Mouse (Mus musculus): Measurements from ENCODE around the gene Bax.

Bax gene

DNA sequence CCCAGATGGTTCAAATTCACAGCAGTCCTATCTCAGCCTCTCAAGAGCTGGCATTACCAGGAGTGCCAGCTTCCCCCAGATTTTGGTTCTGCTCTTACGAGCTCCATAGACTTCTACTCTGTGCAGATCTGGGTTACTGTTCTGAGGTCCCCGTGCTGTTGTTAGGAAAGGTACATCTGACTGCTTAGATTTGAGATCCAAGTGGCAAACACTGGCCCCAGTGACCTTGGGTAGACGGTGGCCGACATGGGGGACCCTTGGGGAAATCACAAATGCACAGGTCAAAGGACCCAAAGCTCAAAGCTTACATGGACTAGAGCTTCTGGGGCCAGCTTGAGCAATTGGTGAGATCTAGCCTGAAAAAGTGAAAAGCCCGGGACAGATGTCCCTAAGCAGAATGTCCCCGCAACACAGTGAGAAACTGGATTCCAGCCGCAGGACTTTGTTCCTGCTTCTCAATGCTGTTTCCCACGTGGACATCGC, 9.9 kb downstream of the Bax start:
- in situ Hi-C loops (cut with MboI) = no loop called here

DNA sequence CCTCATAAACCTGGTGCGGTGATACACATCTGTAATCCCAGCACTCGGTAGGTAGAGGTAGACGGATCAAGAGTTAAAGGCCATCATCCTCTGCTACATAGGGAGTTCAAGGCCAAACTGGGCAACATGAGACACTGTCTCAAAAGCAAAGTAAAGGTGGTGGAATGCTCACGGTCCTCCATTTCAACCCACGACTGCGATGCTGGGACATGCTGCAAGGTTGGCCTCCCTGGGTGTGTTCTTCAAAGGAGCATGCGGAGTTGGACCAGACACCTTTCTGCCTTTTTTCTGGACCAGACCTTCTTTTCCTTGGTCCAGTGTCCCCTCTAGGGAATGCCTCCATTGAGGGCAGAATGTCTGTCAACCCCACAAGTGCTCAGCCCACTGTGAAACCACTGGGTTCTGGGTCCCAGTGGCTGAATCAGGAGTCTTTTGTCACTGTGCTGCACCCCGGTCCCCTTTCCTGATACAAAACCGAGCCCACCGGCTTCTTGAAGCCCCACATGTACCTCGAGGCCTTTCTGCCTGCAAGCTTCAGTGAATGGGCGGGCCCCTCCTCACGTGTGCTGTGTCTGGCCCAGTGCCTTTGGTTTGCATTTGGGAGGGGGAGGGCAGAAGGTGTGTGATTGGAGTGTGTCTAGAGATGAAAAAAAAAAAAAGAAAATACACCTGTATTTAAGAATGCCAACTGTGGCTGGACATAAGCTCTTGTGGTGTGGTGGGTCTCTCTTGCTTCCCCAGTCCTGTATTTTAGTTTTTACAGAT, 10.6 kb downstream of the Bax start:
- in situ Hi-C loops (cut with MboI) = no loop called here

DNA sequence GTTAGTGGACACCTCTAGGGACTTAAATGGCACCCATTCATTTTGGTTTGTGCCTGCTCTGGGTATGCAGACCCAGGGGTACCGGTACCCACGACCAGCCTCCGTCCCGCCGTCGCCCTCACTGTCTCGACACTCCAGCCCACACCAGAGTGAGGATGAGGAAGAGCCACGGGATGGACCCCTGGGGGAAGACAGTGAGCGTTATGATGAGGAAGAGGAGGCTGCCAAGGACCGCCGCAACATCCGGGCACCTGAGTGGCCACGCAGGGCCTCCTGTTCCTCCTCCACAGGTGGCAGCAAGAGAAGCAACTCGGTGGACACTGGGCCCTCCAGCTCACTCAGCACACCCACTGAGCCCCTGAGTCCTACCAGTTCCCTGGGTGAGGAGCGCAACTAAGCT, 11.7 kb downstream of the Bax start:
- in situ Hi-C loops (cut with MboI) = loop anchor here (5.0 kb wide), 1 partner anchor 107 kb away; no protein-coding TSS in a partner anchor

DNA sequence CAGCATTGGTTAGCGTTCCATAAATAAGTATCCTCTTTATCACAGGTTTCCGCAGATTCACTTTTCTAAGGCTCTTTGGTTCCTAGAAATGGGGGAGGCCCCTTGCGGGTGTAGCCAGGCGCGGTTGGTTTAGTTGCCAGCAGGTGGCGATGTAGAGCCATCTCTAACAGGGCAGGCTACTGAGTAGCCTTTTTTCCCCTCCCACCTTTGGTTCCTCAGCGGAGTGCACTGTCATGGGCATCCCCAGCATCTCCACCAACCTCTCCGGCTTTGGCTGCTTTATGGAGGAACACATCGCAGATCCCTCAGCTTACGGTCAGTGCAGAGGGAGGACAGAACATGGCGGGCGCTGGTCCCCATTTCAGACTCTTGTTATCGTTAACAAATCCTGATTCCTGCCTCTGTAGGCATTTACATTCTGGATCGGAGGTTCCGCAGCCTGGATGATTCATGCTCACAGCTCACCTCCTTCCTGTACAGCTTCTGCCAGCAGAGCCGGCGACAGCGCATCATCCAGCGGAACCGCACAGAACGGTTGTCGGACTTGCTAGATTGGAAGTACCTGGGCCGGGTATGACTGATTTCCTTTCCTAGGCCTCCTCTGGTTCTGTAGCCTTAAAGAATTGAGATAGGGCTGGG, 15.2 kb downstream of the Bax start:
- in situ Hi-C loops (cut with MboI) = loop anchor here (5.0 kb wide), 1 partner anchor 111 kb away; no protein-coding TSS in a partner anchor

DNA sequence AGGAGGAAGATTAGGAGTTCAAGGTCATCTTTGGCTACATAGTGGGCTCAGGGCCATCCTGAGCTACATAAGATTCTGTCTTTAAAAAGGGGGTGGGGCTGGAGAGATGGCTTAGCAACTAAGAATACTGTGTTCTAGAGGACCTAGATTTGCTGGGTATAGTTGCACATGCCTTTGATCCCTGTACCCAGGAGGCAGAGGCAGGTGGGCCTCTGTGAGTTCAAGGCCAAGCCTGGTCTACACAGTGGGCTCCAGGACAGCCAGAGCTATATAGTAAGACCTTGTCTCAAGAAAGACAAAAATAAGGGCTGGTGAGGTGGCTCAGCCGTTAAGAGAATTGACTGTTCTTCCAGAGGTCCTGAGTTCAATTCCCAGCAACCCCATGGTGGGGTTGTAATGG, 16.7 kb downstream of the Bax start:
- in situ Hi-C loops (cut with MboI) = loop anchor here (5.0 kb wide), 1 partner anchor 112 kb away; no protein-coding TSS in a partner anchor

DNA sequence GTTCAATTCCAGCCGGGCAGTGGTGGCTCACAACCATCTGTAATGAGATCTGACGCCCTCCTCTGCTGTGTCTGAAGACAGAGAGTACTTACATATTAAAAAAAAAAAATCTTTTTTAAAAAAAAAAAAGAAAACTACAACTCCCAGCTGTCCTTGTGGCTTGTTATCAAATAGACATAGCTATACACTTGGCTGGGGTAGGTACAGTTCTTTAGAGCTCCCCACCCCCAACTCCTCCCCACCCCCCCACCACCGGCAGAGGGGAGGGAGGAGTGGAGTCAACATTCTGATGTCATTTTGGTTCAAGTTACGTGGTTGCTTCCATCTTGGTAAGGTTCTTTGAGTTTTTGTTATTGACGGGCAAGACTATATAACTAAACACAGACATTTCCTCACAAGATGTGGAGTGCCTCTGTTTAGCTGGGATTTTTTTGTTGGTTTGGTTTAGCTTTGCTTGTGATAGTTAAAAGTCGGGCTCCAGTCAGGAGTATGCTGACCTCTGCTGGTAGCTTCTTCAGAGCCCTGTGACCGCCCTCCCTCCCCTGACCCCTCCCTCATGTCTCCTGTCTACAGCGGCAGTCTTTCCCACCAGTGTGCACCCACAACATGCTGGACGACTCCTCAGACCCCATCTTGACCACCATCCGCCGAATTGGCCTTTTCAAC, 19.2 kb downstream of the Bax start:
- in situ Hi-C loops (cut with MboI) = no loop called here

DNA sequence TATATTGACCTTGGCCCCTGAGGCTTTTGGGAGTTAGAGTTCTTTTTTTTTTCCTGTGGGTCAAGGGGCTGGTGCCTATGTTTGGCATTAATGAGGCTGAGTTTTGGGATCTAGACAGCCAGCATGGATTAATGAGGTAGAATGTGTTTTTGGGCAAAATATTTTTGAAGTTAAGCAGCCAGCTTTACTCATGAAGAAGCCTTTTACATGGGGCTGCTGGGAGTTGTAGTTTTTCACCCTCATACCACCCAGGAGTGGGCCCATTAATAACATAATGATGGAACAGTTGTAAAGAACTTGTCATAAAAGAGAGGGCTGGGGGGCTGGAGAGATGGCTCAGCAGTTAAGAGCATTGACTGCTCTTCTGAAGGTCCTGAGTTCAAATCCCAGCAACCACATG, 20.1 kb downstream of the Bax start:
- in situ Hi-C loops (cut with MboI) = no loop called here

DNA sequence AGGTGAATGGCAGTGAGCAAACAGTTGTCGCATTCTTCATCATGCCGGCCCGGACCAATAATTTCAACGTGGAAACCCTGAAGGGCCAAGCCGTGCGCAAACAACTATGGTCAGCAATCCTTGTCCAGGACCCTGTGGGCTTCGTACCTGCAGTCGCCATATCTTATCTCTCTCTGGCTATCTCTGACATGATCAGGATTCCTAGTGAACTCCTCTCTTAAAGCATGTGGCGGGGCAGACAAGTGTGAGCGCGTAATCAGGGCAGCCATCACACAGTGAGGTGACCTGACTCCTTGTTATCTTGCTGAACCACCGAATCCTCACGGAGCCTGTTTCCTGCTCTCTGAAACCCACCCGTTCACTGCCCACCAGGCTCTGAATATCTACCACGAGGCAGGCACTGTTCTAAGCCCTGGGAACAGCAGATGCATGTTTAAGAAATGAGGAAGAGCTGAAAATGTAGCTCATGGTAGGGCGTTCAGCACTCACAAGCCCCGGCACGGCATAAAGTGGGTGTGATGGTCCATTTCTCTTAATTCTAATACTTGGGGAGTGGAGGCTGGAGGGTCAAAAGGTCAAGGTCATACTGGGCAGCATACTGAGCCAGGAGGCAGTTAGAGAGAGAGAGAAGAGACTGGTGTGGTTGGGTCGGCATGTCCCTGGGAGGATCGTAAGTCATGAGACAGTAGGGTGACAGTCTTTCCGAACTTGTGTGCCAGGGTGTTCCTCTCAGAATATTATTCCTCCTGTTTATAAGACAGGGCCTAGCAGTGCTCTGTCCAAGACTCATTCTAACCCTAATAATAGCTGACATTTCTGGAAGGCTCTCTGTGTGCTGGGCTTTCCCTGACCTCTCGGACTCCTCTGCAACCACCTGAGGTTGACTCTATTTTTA, 22.9 kb downstream of the Bax start:
- in situ Hi-C loops (cut with MboI) = no loop called here

DNA sequence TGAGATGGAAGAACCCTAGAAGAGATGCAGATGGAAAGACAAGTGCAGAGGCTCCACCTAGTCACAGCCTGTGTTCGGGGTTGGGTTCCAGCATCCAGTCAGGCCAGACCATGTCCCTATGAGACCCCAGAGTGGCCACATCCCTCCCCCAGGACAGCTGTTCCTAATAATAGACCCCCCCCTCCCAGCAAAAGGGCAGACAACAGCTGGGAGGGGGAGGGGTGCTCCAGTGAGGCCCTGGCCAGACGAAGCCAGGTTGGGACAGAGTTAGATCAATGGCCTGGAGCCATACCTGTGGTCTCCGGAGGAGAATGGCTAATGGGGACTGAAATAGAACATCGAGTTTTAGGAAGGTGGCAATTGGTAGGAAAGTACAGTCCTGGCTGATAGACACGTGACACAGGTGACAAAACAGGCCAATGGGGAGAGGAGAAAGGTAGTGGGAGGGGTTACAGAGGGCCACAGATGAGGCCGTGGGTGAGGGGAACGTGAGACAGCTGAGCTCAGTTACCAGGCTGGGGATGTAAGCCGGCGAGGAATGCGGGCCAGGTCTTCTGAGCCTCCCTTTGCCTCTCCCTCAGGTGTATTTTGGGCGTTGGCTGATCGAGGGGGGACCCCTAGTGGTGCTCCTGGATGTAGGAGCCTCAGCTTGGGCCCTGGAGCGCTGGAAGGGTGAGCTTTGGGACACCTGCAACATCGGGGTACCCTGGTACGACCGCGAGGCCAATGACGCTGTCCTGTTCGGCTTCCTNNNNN, 29.0 kb downstream of the Bax start, which contains the start of gene Ruvbl2:
TSS of gene Ruvbl2 (minus strand) at position 576 of the 756 bp plus-strand sequence.
- in situ Hi-C loops (cut with MboI) = no loop called here

DNA sequence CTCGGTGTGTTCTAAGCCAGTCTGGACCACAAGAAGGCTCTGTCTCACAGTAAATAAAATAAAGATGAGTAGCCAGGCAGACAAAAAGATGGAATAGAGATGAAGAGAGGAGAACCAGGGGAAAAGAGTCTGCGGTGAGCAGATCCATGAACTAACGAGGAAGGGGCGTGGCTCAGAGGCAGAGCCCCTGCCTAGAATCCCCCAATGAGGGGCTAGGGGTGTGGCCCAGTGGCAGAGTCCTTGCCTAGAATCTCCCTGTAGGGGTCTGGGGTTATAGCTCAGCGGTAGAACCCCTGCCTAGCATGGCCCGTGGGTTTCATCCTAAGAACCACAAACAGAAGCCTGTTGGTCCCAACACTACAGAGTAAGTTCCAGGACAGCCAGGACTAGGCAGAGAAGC, 29.7 kb downstream of the Bax start:
- in situ Hi-C loops (cut with MboI) = no loop called here

DNA sequence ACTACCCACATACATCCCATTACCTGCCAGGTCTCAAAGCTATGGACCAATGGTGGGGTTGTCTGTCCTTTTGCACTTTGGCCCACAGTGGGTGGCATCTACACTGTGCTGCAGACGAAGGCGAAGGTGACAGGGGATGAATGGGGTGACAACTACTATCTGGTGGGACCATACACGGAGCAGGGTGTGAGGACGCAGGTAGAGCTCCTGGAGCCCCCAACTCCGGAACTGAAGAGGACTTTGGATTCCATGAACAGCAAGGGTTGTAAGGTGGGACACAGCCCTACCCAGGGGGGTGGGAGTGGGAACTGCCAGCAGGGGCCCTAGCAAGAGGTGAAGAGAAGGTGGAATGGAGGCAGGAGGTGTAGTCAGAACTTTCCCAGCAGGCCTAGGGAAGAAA, 30.3 kb downstream of the Bax start:
- in situ Hi-C loops (cut with MboI) = no loop called here

DNA sequence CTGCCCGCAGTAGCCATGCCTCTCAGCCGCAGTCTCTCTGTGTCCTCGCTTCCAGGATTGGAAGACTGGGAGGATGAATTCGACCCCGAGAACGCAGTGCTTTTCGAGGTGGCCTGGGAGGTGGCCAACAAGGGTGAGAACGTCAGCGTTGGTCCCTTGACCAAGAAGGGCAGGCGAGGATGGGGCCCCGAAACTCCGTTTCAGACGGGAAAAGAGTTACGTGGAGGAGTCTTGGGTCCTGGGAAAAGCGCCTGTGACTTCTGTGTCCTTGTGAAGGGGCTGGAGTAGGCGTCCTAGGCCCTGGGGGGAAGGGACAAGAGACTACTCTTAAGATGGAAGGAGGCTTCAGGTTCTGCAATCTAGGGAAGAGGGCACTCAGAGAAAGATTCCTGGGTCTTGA, 31.7 kb downstream of the Bax start:
- in situ Hi-C loops (cut with MboI) = no loop called here

DNA sequence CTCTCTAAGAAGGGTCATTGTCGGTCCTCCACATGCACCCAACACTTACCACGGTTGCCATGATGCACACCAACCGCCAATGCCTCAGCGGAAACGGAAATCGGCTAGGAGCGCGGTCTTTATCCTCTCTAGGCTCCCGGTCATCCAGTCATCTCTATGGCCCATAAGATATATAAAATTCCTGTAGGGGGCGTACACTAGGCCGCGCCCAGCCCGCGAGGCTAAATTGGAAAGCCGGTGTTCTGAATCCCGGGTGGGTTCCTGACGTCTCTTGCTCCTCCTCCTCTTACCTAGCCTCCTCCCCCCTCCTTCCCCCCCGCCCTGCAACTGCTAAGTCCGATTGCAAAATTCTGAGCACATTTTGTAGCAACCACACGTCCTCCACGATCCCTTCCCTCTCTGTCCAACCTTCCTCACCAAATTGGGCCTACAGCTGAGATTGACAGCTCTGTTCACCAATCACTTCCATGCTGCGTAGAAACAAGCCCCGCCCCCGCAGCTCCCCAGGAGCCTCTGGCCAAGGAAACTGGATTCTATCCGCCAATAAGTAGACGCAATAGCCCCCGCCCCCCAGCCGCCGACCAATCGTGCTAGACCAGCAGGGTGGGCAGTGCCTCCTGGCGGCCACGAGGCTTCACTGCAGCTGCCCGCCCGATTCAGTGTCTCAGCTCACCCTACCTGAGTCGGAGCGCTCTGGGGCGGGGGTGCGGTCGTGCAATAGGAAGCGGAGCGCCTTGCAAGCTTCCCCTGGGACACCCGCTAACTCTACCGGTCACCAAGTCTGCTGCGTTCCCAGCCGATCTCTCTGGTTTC, 32.3 kb downstream of the Bax start, which contains the start of gene Gys1:
TSS of gene Gys1 (plus strand) at position 642 of the 813 bp plus-strand sequence.
- in situ Hi-C loops (cut with MboI) = no loop called here

DNA sequence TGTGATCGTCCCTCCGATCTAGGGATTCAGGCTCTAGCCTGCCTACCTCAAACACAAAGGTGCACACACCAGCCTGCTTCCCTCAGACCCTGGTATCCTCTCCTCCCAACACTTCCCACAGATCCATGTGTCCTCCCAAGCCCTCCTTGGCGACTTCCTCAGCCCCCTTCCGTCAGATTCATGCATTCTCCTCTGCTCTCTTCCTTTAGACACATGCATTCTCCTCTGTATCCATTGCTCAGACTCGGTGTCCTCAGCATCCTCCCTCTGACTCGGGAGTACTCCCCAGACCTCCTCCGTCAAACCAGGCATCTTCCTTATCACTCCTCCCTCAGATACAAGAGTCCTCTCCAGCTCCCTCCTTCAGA, 32.9 kb downstream of the Bax start:
- in situ Hi-C loops (cut with MboI) = no loop called here

DNA sequence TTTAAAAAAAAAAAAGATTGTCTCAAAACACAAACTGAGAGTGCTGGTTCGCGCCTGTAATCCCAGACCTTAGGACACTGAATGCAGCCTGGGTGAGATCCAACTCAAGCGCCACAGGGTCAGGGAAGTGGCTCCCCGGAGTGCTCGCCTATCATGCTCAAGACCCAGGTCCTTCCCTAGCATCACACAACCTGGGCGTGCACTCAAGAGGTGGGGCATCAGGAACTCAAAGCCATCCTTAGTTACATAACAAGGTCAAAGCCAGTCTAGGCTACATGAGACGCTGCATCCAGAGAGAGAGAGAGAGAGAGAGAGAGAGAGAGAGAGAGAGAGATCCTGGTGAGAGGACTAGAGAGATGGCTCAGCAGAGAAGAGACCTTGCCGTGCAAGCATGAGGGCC, 40.1 kb downstream of the Bax start:
- in situ Hi-C loops (cut with MboI) = no loop called here

DNA sequence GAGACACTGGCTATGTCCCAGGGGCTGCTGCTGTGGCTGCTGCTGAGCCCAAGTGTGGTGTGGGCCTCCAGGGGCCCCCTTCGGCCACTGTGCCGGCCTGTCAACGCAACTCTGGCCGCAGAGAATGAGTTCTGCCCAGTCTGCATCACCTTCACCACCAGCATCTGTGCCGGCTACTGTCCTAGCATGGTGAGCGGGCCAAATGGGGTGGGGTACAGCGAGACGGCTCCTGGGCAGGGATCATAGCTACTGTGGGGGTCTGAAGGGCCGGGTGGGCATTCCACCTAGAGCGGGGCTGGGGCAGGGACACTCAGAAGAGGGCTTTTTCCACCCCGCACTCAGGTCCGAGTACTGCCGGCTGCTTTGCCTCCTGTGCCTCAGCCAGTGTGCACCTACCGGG, 45.5 kb downstream of the Bax start:
- in situ Hi-C loops (cut with MboI) = no loop called here

DNA sequence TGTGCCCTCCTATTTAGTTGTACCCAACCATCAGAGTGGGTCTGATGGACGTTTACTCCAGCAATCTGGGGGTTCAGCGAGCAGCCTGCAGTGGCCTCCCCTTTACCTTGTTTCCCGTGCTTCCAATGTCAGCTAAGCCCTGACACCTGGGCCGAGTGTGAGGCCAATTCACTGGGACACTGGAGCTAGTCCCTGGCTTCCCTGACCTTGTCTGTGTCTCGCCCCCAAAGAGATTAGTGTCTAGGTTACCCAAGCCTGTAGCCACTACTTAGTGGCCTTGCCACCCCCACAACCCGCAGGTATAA, 46.1 kb downstream of the Bax start, which contains the start of gene Lhb:
TSS of gene Lhb (plus strand) at position 206 of the 305 bp plus-strand sequence.
- in situ Hi-C loops (cut with MboI) = no loop called here

DNA sequence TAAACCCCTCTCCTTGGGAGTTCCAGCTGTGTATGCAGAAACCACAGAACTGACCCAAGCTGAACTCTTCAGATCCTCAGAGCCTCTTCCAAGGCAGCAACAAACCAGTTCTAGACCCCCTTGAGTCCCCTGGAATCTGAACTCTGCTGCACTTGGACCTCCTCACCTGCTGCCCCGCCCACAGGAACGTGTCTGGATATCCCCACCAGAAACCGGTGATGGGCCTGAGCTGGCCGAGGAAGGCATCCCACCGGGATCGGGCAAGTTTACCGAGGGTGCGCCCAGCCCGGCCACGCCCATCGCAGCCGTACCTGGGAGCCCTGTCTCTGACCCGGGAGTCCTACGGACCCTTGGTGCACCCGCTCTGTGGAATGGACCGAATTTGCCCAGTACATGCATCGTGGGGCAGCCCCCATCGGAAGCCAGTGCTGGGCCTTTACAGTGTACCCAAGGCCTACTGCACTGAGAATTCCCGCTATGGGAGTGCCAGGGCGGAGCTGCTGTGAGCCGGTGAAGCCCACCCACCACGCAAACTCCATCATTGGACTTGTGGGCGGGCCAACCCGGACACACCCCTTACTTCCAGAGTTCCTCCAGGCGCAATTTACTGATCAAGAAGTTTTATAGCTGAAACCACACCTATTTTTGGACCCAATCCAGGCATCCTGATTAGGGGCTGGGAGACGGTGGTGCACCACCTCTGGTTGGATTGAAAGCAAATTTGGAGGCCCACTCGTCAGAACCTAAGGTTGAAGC, 46.7 kb downstream of the Bax start:
- in situ Hi-C loops (cut with MboI) = no loop called here

DNA sequence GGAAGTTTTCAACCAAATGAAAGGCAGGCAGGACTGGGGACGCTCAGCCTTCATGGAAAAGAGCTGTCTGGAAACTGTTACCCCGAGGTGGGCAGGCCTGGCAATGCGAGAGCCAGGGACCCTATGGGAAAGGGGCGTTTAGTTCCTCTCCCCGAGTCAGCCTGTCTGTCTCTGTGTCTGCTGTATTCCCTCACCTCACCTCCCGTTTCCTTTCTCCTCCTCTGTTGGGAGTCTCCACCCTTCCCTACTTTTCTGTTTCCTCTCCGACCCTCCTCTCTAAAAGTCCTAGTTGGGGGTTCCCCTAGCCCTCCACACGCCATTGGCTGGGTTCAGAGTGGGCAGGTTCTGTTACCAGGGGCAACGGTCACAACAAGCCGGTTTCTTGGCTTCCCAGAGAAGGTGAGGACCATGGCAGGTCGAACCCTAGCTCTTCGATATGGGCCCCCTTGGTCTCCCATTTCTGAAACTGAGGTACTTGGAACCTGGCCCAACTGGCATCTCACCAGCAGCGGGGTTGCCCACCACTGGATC, 48.7 kb downstream of the Bax start:
- in situ Hi-C loops (cut with MboI) = no loop called here

Data from mature B cell (primary cell).